Mouse (Mus musculus) CH12.LX (cell line): ENCODE data around the gene Lrrc55.

Experiments used
- BHLHE40 ChIP-seq: IDR thresholded peaks from 2 replicates; pipeline ENCODE4 v1.6.1; 2011; ENCODE audit warnings: mild to moderate bottlenecking, low read depth, low read length, improper control_type of control experiment
- CTCF ChIP-seq, 2 experiments: IDR thresholded peaks in 1 of 2; conservative IDR thresholded peaks in 1 of 2; 2 replicates each; pipeline ENCODE4 v1.5.1; 2011 to 2012; ENCODE audit warnings: low read depth in 2 of 2, low read length in 2 of 2, improper control_type of control experiment in 1 of 2, inconsistent platforms in 1 of 2, mild to moderate bottlenecking in 1 of 2, moderate library complexity in 1 of 2
- E2F4 ChIP-seq: IDR thresholded peaks from 2 replicates; pipeline ENCODE4 v1.6.1; 2011; ENCODE audit warnings: low read depth, low read length, improper control_type of control experiment; ENCODE audit not compliant: insufficient replicate concordance
- ELF1 ChIP-seq: IDR thresholded peaks from 2 replicates; pipeline ENCODE4 v1.6.1; 2014; ENCODE audit warnings: low read depth, mild to moderate bottlenecking, inconsistent platforms, low read length, improper control_type of control experiment
- JUN ChIP-seq: IDR thresholded peaks from 2 replicates; pipeline ENCODE4 v1.6.1; 2011; ENCODE audit warnings: low read depth, mild to moderate bottlenecking, low read length, improper control_type of control experiment, moderate library complexity; ENCODE audit not compliant: insufficient read depth
- MAFK ChIP-seq: IDR thresholded peaks from 2 replicates; pipeline ENCODE4 v1.6.1; 2011; ENCODE audit warnings: low read length, improper control_type of control experiment; ENCODE audit not compliant: insufficient replicate concordance
- MYC ChIP-seq: IDR thresholded peaks from 2 replicates; pipeline ENCODE4 v1.6.1; 2011; ENCODE audit warnings: low read depth, mild to moderate bottlenecking, improper control_type of control experiment, low read length
- POLR2A ChIP-seq: IDR thresholded peaks from 2 replicates; pipeline ENCODE4 v1.6.1; 2011; ENCODE audit warnings: low read depth, mild to moderate bottlenecking, improper control_type of control experiment, low read length
- POLR2AphosphoS2 ChIP-seq: IDR thresholded peaks from 2 replicates; pipeline ENCODE4 v1.6.1; 2011; ENCODE audit warnings: low read depth, low read length, improper control_type of control experiment
- UBTF ChIP-seq: IDR thresholded peaks from 2 replicates; pipeline ENCODE4 v1.6.1; 2012; ENCODE audit warnings: low read depth, mild to moderate bottlenecking, inconsistent platforms, low read length, improper control_type of control experiment, moderate library complexity

DNA sequence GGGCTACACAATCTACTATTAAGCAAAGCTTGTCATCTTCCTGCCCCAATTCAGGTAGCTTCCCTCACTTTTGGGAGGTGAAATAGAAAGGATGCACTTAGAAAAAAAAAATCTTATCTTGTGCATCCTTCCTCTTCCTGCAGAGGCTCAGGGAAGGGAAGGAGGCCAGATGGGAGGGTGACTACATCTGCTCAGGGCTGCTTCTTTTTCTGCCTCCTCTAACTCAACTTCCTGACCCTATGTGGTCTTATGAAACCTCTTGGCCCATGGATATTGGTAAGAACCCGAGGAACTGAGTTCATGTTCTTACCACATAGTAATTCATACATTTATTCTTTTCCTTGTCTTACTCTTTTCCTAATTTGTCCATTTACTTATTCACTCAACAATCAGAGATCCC lies 61.9 kb downstream of the Lrrc55 start:
- TF ChIP-seq CTCF (conservative IDR thresholded peaks at IDR 0.05 in 1 of 2, IDR thresholded peaks at IDR 0.05 in 1 of 2; ENCODE audit: low read depth in 2 of 2, low read length in 2 of 2) = no peak
- no peak for TF ChIP-seq UBTF
- no peak for TF ChIP-seq MAFK
- no peak for TF ChIP-seq POLR2A
- TF ChIP-seq BHLHE40 = no peak
- no peak for TF ChIP-seq JUN
- no peak for TF ChIP-seq MYC
- no peak for TF ChIP-seq E2F4
- no peak for TF ChIP-seq POLR2AphosphoS2
- no peak for TF ChIP-seq ELF1
